Mouse (Mus musculus): ENCODE data around the gene Zfp948. TPM values are rescaled to one million over a fixed set of nuclear protein-coding genes. Genes with fewer than 3 reads are reported as not detected.

The Zfp948 gene
- polyA plus RNA-seq, 1 experiment, result 0.44 TPM

DNA sequence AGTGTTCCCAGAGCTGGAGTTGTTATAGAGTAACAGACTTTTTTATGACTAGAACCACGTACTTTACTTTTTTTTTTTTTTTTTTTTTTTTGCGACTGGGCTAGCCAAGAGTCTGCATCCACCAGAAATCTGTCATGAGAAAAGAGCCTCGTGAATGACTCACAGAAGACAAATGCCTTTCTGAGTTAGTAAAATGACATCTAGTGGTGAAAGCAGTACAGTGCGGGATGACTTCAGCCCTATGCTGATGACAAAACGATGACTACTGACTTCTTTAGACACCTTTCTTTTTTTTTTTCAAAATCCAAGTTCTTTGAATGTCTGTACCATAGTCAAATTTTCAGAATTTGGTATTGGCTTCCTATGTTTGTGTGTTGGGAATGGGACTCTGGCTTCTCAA is 588 bp upstream of the Zfp948 start:
- Histone ChIP-seq H3K36me3 (ENCODE audit: control insufficient read depth, insufficient read depth, low read length) (no peaks in the 10 kb centered on the region), H3K4me1 (replicated peaks; ENCODE audit: control insufficient read depth, insufficient read depth, low read length) (peaks cover 7% of the 10 kb centered on the region), H3K27me3 (ENCODE audit: control insufficient read depth, insufficient read depth, low read length) (no peaks in the 10 kb centered on the region), H3K27ac (ENCODE audit: control insufficient read depth, insufficient read depth, low read length) (no peak overlapping the region), H3K4me3 (ENCODE audit: control insufficient read depth, insufficient read depth, low read length) (no peak overlapping the region)
- 2% methylated on average over 5 of the region's 5 CpGs for WGBS
- TF ChIP-seq POLR2A (IDR thresholded peaks at IDR 0.05; ENCODE audit: control insufficient read depth, extremely low read depth, insufficient read depth, low read length, poor library complexity), result no peak
- no peak for TF ChIP-seq CTCF (IDR thresholded peaks at IDR 0.05; ENCODE audit: borderline replicate concordance, control insufficient read depth, extremely low read depth, insufficient read depth, low read length, poor library complexity)
- DNase-seq, result peak; percentile 47

DNA sequence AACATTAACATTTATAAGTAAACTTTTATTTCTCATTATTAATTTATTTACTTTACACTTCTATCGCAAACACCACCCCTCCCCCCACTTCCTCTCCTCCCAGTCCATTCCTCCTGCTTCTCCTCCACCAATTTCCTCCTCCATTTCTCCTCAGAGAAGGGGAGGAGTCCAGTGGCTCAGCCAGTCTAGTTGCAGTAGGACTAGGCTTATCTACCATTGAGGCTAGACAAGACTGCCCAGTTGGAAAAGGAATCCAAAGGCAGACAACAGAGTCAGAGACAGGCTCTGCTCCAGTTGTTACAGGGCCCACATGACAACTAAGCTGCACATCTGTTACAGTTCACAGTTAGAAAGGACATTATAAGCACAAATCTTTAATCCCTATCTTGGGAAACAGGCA is 888 bp downstream of the Zfp948 start:
- TF ChIP-seq POLR2A (IDR thresholded peaks at IDR 0.05; ENCODE audit: control insufficient read depth, extremely low read depth, insufficient read depth, low read length, poor library complexity), result no peak
- whole genome bisulfite sequencing, result 88% methylated on average over 1 of the region's 1 CpGs
- H3K4me1 ChIP-seq (replicated peaks; ENCODE audit: control insufficient read depth, insufficient read depth, low read length), result peaks cover 7% of the 10 kb centered on the region
- no peaks in the 10 kb centered on the region for H3K36me3 ChIP-seq (ENCODE audit: control insufficient read depth, insufficient read depth, low read length)
- no peak for DNase-seq
- no peak overlapping the region for H3K27ac ChIP-seq (ENCODE audit: control insufficient read depth, insufficient read depth, low read length)
- no peaks in the 10 kb centered on the region for H3K27me3 ChIP-seq (ENCODE audit: control insufficient read depth, insufficient read depth, low read length)
- no peak overlapping the region for H3K4me3 ChIP-seq (ENCODE audit: control insufficient read depth, insufficient read depth, low read length)

DNA sequence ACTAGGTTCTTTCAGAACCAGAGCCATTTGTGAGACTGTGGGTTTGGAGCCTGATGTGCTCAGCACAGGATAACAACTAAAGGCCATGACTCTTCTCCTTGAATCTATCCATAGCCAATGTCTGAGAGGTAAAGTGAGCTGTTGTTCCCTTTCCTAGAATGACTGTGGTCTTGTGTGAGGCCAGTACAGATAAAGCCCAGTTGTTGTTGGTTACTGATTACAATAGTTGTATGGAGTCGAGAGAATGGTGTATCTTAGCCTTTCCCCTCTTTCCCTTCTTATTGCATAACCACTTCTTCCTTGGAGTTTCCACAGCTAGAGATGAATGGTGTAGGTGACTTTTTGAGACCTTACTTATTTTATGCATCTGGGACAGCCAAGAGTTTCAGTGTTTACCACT is 12.3 kb downstream of the Zfp948 start:
- Histone ChIP-seq H3K27ac (ENCODE audit: control insufficient read depth, insufficient read depth, low read length) (no peak overlapping the region), H3K36me3 (ENCODE audit: control insufficient read depth, insufficient read depth, low read length) (no peaks in the 10 kb centered on the region), H3K27me3 (ENCODE audit: control insufficient read depth, insufficient read depth, low read length) (no peaks in the 10 kb centered on the region), H3K4me3 (ENCODE audit: control insufficient read depth, insufficient read depth, low read length) (no peak overlapping the region), H3K4me1 (replicated peaks; ENCODE audit: control insufficient read depth, insufficient read depth, low read length) (no peaks in the 10 kb centered on the region)
- TF ChIP-seq CTCF (IDR thresholded peaks at IDR 0.05; ENCODE audit: borderline replicate concordance, control insufficient read depth, extremely low read depth, insufficient read depth, low read length, poor library complexity) (no peak), POLR2A (IDR thresholded peaks at IDR 0.05; ENCODE audit: control insufficient read depth, extremely low read depth, insufficient read depth, low read length, poor library complexity) (no peak)
- no peak for DNase-seq
- WGBS, result 87% methylated on average over 1 of the region's 1 CpGs

DNA sequence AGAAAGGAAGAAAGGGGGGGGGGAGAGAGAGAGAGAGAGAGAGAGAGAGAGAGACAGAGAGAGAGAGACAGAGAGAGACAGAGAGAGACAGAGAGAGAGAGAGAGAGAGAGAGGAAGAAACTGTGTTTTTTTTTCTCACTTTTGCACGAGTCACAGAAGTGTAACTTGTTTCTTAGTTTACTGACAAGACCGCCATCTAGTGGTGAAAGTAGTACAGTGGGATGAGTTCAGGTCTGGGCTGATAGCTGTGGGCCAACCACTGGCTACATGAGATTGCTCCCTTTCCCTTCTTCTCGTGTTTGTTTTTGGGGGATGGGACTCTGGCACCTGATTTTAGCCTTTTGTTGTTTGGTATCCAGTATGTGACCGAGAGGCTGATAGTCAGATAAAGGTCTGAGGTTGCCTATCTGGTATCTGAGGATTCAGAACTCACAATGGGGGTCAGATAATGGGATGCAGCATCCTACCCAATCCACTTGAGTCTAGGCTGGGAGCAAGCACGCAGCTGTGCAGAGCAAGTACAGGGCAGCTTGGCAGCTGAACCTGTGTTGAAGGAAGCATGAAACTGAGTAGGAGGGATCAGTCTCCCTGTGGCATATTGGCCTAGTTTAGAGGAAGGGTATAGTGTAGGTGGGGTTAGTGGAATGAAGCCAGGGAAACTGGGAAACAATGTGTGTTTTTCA is 12.8 kb downstream of the Zfp948 start:
- TF ChIP-seq CTCF (IDR thresholded peaks at IDR 0.05; ENCODE audit: borderline replicate concordance, control insufficient read depth, extremely low read depth, insufficient read depth, low read length, poor library complexity), result no peak
- TF ChIP-seq POLR2A (IDR thresholded peaks at IDR 0.05; ENCODE audit: control insufficient read depth, extremely low read depth, insufficient read depth, low read length, poor library complexity), result no peak
- Histone ChIP-seq H3K36me3 (ENCODE audit: control insufficient read depth, insufficient read depth, low read length) (no peaks in the 10 kb centered on the region), H3K4me1 (replicated peaks; ENCODE audit: control insufficient read depth, insufficient read depth, low read length) (no peaks in the 10 kb centered on the region), H3K4me3 (ENCODE audit: control insufficient read depth, insufficient read depth, low read length) (no peak overlapping the region), H3K27me3 (ENCODE audit: control insufficient read depth, insufficient read depth, low read length) (no peaks in the 10 kb centered on the region), H3K27ac (ENCODE audit: control insufficient read depth, insufficient read depth, low read length) (no peak overlapping the region)
- 39% methylated on average over 5 of the region's 5 CpGs for WGBS
- peak; percentile 37 for DNase-seq

DNA sequence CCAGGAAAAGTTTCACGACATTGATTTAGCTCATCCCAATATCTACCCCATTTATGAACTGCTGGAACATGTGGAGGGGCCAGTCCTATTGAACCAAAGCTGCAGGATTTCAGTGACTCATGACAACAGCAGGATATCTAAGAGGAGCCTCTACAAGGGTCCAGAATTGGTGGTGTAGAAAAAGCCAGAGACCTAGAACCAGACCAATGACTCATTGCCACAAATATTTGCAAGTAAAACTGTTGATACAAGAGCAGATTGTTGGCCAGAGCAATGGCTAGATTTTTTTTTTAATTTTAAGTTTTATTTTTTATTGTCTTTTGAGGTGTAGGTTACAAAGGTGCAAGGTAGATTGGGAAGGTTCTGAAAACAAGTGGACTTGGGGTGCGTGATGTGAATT is 18.7 kb downstream of the Zfp948 start:
- no peak for DNase-seq
- no peaks in the 10 kb centered on the region for H3K4me1 ChIP-seq (replicated peaks; ENCODE audit: control insufficient read depth, insufficient read depth, low read length)
- TF ChIP-seq CTCF (IDR thresholded peaks at IDR 0.05; ENCODE audit: borderline replicate concordance, control insufficient read depth, extremely low read depth, insufficient read depth, low read length, poor library complexity), result no peak
- TF ChIP-seq POLR2A (IDR thresholded peaks at IDR 0.05; ENCODE audit: control insufficient read depth, extremely low read depth, insufficient read depth, low read length, poor library complexity), result no peak
- H3K36me3 ChIP-seq (ENCODE audit: control insufficient read depth, insufficient read depth, low read length), result 0 out of 2 replicates have a peak, but pooled peaks cover 4% of the 10 kb centered on the region
- no peak overlapping the region for H3K27ac ChIP-seq (ENCODE audit: control insufficient read depth, insufficient read depth, low read length)
- no peaks in the 10 kb centered on the region for H3K27me3 ChIP-seq (ENCODE audit: control insufficient read depth, insufficient read depth, low read length)
- H3K4me3 ChIP-seq (ENCODE audit: control insufficient read depth, insufficient read depth, low read length), result no peak overlapping the region
- WGBS, result 97% methylated on average over 2 of the region's 2 CpGs

DNA sequence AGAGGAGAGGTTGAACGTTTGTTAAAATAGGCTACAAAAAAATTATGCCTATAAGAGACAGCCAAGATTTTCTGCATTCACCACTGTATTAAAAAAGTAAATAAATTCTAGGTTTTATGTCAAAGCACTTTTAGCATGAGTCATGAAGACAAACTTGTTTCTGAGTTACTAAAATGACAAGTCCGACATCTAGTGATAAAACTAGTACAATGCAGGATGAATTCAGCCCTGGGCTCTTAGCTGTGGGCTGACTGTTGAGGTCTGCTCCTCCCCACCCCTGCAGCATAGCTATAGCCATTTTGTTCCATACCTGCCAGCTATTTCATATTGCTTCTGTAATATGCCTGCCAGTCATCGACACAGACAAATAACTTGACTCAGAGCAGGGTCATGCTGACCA is 49.5 kb downstream of the Zfp948 start:
- Histone ChIP-seq H3K4me3 (ENCODE audit: control insufficient read depth, insufficient read depth, low read length) (no peak overlapping the region), H3K36me3 (ENCODE audit: control insufficient read depth, insufficient read depth, low read length) (no peaks in the 10 kb centered on the region), H3K27me3 (ENCODE audit: control insufficient read depth, insufficient read depth, low read length) (no peaks in the 10 kb centered on the region), H3K4me1 (replicated peaks; ENCODE audit: control insufficient read depth, insufficient read depth, low read length) (peaks cover 6% of the 10 kb centered on the region), H3K27ac (ENCODE audit: control insufficient read depth, insufficient read depth, low read length) (no peak overlapping the region)
- 91% methylated on average over 3 of the region's 3 CpGs for WGBS
- no peak for DNase-seq
- TF ChIP-seq POLR2A (IDR thresholded peaks at IDR 0.05; ENCODE audit: control insufficient read depth, extremely low read depth, insufficient read depth, low read length, poor library complexity) (no peak), CTCF (IDR thresholded peaks at IDR 0.05; ENCODE audit: borderline replicate concordance, control insufficient read depth, extremely low read depth, insufficient read depth, low read length, poor library complexity) (no peak)

DNA sequence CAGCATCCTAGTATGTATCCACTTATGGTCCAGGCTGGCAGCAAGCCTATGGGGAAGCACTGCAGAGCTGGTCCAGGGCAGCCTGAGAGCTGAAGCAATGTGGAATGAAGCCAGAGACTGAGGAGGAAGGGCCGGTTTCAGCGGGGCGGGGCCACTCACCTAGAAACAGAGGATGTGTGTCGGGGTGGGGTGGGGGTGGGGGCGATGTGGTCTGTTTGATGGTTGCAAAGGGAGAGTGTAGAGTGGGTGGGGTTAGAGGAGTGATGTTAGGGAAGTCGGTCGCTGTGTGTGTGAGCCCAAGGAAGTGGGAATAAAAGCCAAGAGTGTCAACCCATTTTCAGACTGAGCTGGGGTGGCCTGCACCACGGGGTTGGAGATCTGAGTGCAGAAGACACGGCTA is 50.5 kb downstream of the Zfp948 start:
- Histone ChIP-seq H3K4me1 (replicated peaks; ENCODE audit: control insufficient read depth, insufficient read depth, low read length) (peaks cover 6% of the 10 kb centered on the region), H3K4me3 (ENCODE audit: control insufficient read depth, insufficient read depth, low read length) (0 out of 2 replicates have a peak overlapping the region, but pooled peaks have one; percentile 3), H3K36me3 (ENCODE audit: control insufficient read depth, insufficient read depth, low read length) (no peaks in the 10 kb centered on the region), H3K27ac (ENCODE audit: control insufficient read depth, insufficient read depth, low read length) (no peak overlapping the region), H3K27me3 (ENCODE audit: control insufficient read depth, insufficient read depth, low read length) (no peaks in the 10 kb centered on the region)
- peak; percentile 11 for DNase-seq
- WGBS, result 4% methylated on average over 9 of the region's 9 CpGs
- TF ChIP-seq POLR2A (IDR thresholded peaks at IDR 0.05; ENCODE audit: control insufficient read depth, extremely low read depth, insufficient read depth, low read length, poor library complexity) (no peak), CTCF (IDR thresholded peaks at IDR 0.05; ENCODE audit: borderline replicate concordance, control insufficient read depth, extremely low read depth, insufficient read depth, low read length, poor library complexity) (no peak)

Data from thymus, adult 2 months (tissue).